Mouse (Mus musculus) G1E (cell line): ENCODE measurements around the gene Plcb1.

Experiments used
- CTCF ChIP-seq: IDR thresholded peaks from 2 replicates; pipeline ENCODE4 v1.5.1; 2012; ENCODE audit warnings: low read depth, low read length, inconsistent platforms, mixed read lengths
- GATA1 ChIP-seq: IDR thresholded peaks from 2 replicates; pipeline ENCODE4 v1.6.1; 2012; ENCODE audit warnings: borderline replicate concordance, low read length, inconsistent platforms, mixed read lengths

- TF ChIP-seq GATA1 (no peak), CTCF (no peak)
Measured at GRCm38 (mm10) chr2:134872490-134872781, 86.6 kb downstream of the Plcb1 start.
